Mouse (Mus musculus) bone marrow macrophage, adult 2 months (primary cell): ENCODE data around the gene Iqcb1.

Experiments
- CTCF ChIP-seq: IDR thresholded peaks from 2 replicates; pipeline ENCODE4 v1.5.1; 2012; ENCODE audit warnings: low read depth, mild to moderate bottlenecking, low read length, moderate library complexity
- POLR2A ChIP-seq: IDR thresholded peaks from 2 replicates; pipeline ENCODE4 v1.6.1; 2012; ENCODE audit warnings: mild to moderate bottlenecking, low read depth, low read length, borderline replicate concordance

- TF ChIP-seq POLR2A (no peak), CTCF (no peak)
Observed at GRCm38 (mm10) chr16:36887546-36887945, 59.4 kb downstream of the Iqcb1 start.
